Mouse (Mus musculus) limb, embryonic 14.5 days (tissue): ENCODE measurements around the gene Gm28434. TPM values are rescaled to one million over a fixed set of nuclear protein-coding genes. Genes with fewer than 3 reads are reported as not detected.

ENCODE experiments used
- ATAC-seq: fragments of 200-750 bp; cut with Nextera tagmentation; 2 replicates; pipeline ENCODE4 v1.8.0; 2017; ENCODE audit warnings: low read depth, moderate number of reproducible peaks, moderate TSS enrichment; ENCODE audit not compliant: low FRiP score
- DNase-seq: peaks from one replicate; pipeline ENCODE4 v3.0.0-alpha.2; 2015; ENCODE audit warnings: low spot score
- H3K27ac ChIP-seq: fragments of 300-500 bp; sonication (generic); replicated peaks from 2 replicates; pipeline ENCODE4 v1.5.1; 2014; ENCODE audit warnings: low read depth, mild to moderate bottlenecking, low read length, moderate library complexity, mixed read lengths
- H3K27me3 ChIP-seq: fragments of 300-500 bp; sonication (generic); 2 replicates; pipeline ENCODE4 v1.6.1; 2014; ENCODE audit warnings: low read length, mixed read lengths; ENCODE audit not compliant: control insufficient read depth, insufficient read depth
- H3K36me3 ChIP-seq: fragments of 300-500 bp; sonication (generic); 2 replicates; pipeline ENCODE4 v1.6.1; 2014; ENCODE audit warnings: mild to moderate bottlenecking, low read length, moderate library complexity, mixed read lengths; ENCODE audit not compliant: control insufficient read depth, insufficient read depth
- H3K4me1 ChIP-seq: fragments of 300-500 bp; sonication (generic); 2 replicates; pipeline ENCODE4 v1.6.1; 2014; ENCODE audit warnings: antibody characterized with exemption, low read length, mixed read lengths; ENCODE audit not compliant: control insufficient read depth, insufficient read depth
- H3K4me2 ChIP-seq: fragments of 300-500 bp; sonication (generic); replicated peaks from 2 replicates; pipeline ENCODE4 v1.6.1; 2014; ENCODE audit warnings: low read depth, mild to moderate bottlenecking, low read length, moderate library complexity; ENCODE audit not compliant: severe bottlenecking
- H3K4me3 ChIP-seq: fragments of 300-500 bp; sonication (generic); replicated peaks from 2 replicates; pipeline ENCODE4 v1.5.1; 2014; ENCODE audit warnings: low read length
- H3K9ac ChIP-seq: fragments of 300-500 bp; sonication (generic); 2 replicates; pipeline ENCODE4 v1.6.1; 2014; ENCODE audit warnings: mild to moderate bottlenecking, low read depth, low read length, moderate library complexity; ENCODE audit not compliant: severe bottlenecking
- H3K9me3 ChIP-seq: fragments of 300-500 bp; sonication (generic); 2 replicates; pipeline ENCODE4 v1.6.1; 2016; ENCODE audit warnings: low read length; ENCODE audit not compliant: control insufficient read depth
- POLR2A ChIP-seq: fragments of 200-500 bp; IDR thresholded peaks from 2 replicates; pipeline ENCODE4 v1.8.0; 2012; ENCODE audit warnings: inconsistent platforms, mild to moderate bottlenecking, moderate library complexity, borderline replicate concordance; ENCODE audit not compliant: insufficient read depth, insufficient read length; ENCODE audit errors: extremely low read depth
- WGBS: fragments of 180-500 bp; shearing (Covaris S2); extraction: QIAGEN DNeasy Blood & Tissue Kit; methylation state at CpG from one replicate; pipeline ENCODE4 v1.1.7; 2014; 5-methylcytosine and 5-hydroxymethylcytosine counted together
- polyA plus RNA-seq, 2 experiments: library from polyadenylated mRNA; depleted of rRNA in 1 of 2; stranded (reverse) in 1 of 2; unstranded in 1 of 2; fragments of >200 nt; fragmentation: Nextera tagmentation in 1 of 2; extraction: Ambion mirVana in 1 of 2; gene quantifications; 2 replicates each; pipeline versions ENCODE4 v1.2.1 to v1.2.3; 2012 to 2014

Gm28434 gene
- polyA plus RNA-seq, 2 experiments: not detected

DNA sequence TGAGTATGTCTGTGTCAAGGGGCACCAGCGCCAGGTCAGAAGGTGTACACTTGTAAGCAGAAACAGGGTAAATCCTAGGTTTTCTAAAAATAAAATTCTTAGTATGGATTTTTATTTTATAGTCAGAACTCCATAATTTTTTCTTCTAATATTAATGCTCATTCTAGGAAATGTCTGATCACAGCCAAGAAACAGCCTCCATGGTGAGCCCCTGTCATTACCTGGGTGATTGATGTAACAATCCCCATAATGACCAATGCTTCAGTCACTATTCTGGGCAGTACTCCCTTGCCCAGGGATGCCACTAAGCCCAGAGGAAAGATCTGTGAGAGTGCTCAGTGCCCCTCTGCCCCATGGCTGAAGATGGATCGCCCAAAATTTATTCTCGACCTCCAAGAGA lies 9.8 kb downstream of the Gm28434 start, which contains the start of gene Cabs1:
Cabs1 (plus strand) TSS at position 301 of the 400 bp plus-strand sequence.
- 77% methylated on average over 3 of the region's 3 CpGs for WGBS

DNA sequence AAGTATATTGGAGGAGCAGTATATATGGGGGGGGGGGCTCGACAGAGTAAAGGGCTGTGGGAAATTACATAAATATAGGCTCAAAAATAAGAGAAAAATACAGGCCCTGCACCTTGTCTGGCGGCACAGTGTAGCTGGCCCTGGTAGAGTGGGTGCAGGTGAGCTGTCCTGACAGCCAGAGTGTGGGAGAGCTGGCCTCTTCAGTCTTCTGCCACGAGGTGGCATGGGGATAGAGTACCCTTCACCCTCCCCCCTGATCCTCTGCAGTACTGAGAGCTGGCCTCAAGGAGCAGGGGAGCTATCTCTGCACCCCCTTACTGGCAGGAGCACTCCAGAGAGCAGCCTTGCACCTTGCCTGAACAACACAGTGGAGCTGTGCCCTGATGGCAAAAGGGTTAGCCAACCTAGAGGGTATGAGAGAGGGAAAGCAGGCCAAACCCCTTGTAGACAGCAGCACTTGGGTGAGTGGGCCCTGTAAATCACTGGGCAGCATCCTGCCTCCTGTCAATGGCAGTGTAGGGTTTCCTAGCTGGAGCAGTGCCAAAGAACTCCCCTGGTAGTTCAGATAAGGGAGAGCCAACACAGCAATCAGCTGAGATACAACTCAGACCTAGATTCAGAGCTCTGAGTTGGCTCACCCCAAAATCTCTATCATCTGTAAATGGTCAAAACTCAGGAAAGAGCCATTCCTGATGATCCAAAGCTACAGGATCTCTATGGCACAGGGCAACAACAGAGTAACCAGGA lies 13.3 kb downstream of the Gm28434 start:
- Histone ChIP-seq H3K4me2 (no peak overlapping the region), H3K4me1 (no peaks in the 10 kb centered on the region), H3K27me3 (no peaks in the 10 kb centered on the region), H3K9me3 (no peaks in the 10 kb centered on the region), H3K9ac (no peak overlapping the region), H3K27ac (no peak overlapping the region), H3K36me3 (no peaks in the 10 kb centered on the region), H3K4me3 (no peak overlapping the region)
- 53% methylated on average over 3 of the region's 3 CpGs for WGBS
- DNase-seq: no peak
- ATAC-seq: no peak
- TF ChIP-seq POLR2A: no peak

More for the DNA sequence above, 9.8 kb downstream of the Gm28434 start, which contains the start of gene Cabs1:
- ATAC-seq (no peak), DNase-seq (no peak)
- Histone ChIP-seq H3K27me3 (no peaks in the 10 kb centered on the region), H3K9me3 (no peaks in the 10 kb centered on the region), H3K36me3 (no peaks in the 10 kb centered on the region), H3K27ac (no peak within 1 kb of the TSS), H3K4me1 (no peaks in the 10 kb centered on the region), H3K4me2 (no peak within 1 kb of the TSS), H3K4me3 (no peak within 1 kb of the TSS), H3K9ac (no peak within 1 kb of the TSS)
- no peak for TF ChIP-seq POLR2A

DNA sequence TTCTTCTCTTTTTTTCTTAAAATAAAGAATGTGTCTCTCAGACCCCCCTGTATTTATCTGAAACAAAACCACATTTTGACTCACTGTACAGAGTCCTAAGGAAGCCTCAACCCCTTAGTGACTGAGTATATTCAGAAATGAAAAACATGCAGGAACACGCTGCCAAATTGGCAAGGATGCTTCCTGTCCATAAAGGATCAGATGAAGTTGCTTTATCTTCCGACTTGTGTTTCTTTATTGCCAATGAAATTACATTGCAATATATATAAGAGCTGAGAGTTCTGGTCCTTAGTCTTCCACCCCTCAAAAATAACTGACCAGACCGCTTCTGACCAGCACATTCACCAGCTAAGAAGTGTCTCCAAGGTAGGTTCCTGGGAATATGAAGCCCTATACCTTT lies 32.9 kb downstream of the Gm28434 start, which contains the start of gene Smr3a:
Smr3a (plus strand) TSS at position 301 of the 400 bp plus-strand sequence.
- DNase-seq: no peak
- no peak within 1 kb of the TSS for H3K4me2 ChIP-seq
- no peak within 1 kb of the TSS for H3K4me3 ChIP-seq
- H3K27me3 ChIP-seq: no peaks in the 10 kb centered on the region
- H3K9ac ChIP-seq: no peak within 1 kb of the TSS
- no peaks in the 10 kb centered on the region for H3K4me1 ChIP-seq
- no peaks in the 10 kb centered on the region for H3K36me3 ChIP-seq
- WGBS: 76% methylated on average over 3 of the region's 3 CpGs
- no peaks in the 10 kb centered on the region for H3K9me3 ChIP-seq
- no peak for ATAC-seq
- TF ChIP-seq POLR2A: no peak
- no peak within 1 kb of the TSS for H3K27ac ChIP-seq

DNA sequence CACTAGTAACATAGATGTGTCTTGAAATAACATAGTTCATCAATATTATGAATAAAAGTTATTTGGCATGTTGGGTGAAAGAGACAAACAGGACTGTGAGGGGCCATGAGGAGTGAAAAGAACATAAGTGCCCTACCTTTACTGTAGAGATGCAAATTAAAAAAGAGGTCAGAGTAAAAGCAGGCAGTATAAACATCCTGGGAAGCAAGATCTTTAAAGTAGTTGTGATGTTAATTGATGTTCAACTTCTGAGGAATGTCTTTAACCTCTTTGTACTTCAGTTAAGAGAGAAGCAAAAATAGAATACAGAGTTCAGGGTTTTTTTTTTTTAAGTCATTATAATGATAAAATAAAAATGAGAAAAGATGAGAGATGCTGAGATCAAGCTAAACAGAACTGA lies 35.9 kb downstream of the Gm28434 start:
- Histone ChIP-seq H3K36me3 (no peaks in the 10 kb centered on the region), H3K4me3 (no peak overlapping the region), H3K4me2 (no peak overlapping the region), H3K27ac (no peak overlapping the region), H3K4me1 (no peaks in the 10 kb centered on the region), H3K27me3 (no peaks in the 10 kb centered on the region), H3K9ac (no peak overlapping the region), H3K9me3 (no peaks in the 10 kb centered on the region)
- no peak for TF ChIP-seq POLR2A
- DNase-seq (no peak), ATAC-seq (no peak)

Other genes with a start within 250 kb of the Gm28434 start
- not detected in 2 replicates for gene Csn1s2a, start 194.9 kb upstream of the Gm28434 start, polyA plus RNA-seq (2012; rRNA removed)
- gene Csn1s2a, start 194.9 kb upstream of the Gm28434 start, polyA plus RNA-seq (2014; fragmentation: Nextera tagmentation; extraction: Ambion mirVana): not detected in 2 replicates
- gene Csn1s2b, start 161.4 kb upstream of the Gm28434 start, polyA plus RNA-seq (2012; rRNA removed): 0.10 and 0.18 TPM in 2 replicates
- gene Csn1s2b, start 161.4 kb upstream of the Gm28434 start, polyA plus RNA-seq (2014; fragmentation: Nextera tagmentation; extraction: Ambion mirVana): not detected in 2 replicates
- gene Prr27, start 143.8 kb upstream of the Gm28434 start, polyA plus RNA-seq (2012; rRNA removed): not detected in 2 replicates
- not detected in 2 replicates for gene Prr27, start 143.8 kb upstream of the Gm28434 start, polyA plus RNA-seq (2014; fragmentation: Nextera tagmentation; extraction: Ambion mirVana)
- gene Odam, start 84.5 kb upstream of the Gm28434 start, polyA plus RNA-seq (2012; rRNA removed): 0.22 TPM in 1 of 2 replicates, not detected in the other
- gene Odam, start 84.5 kb upstream of the Gm28434 start, polyA plus RNA-seq (2014; fragmentation: Nextera tagmentation; extraction: Ambion mirVana): not detected in 2 replicates
- 0.09 TPM in 1 of 2 replicates, not detected in the other for gene Csn3, start 43.9 kb upstream of the Gm28434 start, polyA plus RNA-seq (2012; rRNA removed)
- gene Csn3, start 43.9 kb upstream of the Gm28434 start, polyA plus RNA-seq (2014; fragmentation: Nextera tagmentation; extraction: Ambion mirVana): 0.35 TPM in 1 of 2 replicates, not detected in the other
- 0.04 TPM in 1 of 2 replicates, not detected in the other for gene 2310003L06Rik, start 58 bp upstream of the Gm28434 start, polyA plus RNA-seq (2012; rRNA removed)
- not detected in 2 replicates for gene 2310003L06Rik, start 58 bp upstream of the Gm28434 start, polyA plus RNA-seq (2014; fragmentation: Nextera tagmentation; extraction: Ambion mirVana)
- gene Cabs1, start 9.9 kb downstream of the Gm28434 start, polyA plus RNA-seq (2012; rRNA removed): not detected in 2 replicates
- not detected in 2 replicates for gene Cabs1, start 9.9 kb downstream of the Gm28434 start, polyA plus RNA-seq (2014; fragmentation: Nextera tagmentation; extraction: Ambion mirVana)
- not detected in 2 replicates for gene Smr3a, start 33.0 kb downstream of the Gm28434 start, polyA plus RNA-seq (2012; rRNA removed)
- gene Smr3a, start 33.0 kb downstream of the Gm28434 start, polyA plus RNA-seq (2014; fragmentation: Nextera tagmentation; extraction: Ambion mirVana): not detected in 2 replicates
- 0.10 TPM in 1 of 2 replicates, not detected in the other for gene Smr2, start 117.0 kb downstream of the Gm28434 start, polyA plus RNA-seq (2012; rRNA removed)
- gene Smr2, start 117.0 kb downstream of the Gm28434 start, polyA plus RNA-seq (2014; fragmentation: Nextera tagmentation; extraction: Ambion mirVana): not detected in 2 replicates
- gene Gm11116, start 142.0 kb downstream of the Gm28434 start, polyA plus RNA-seq (2012; rRNA removed): not detected in 2 replicates
- gene Gm11116, start 142.0 kb downstream of the Gm28434 start, polyA plus RNA-seq (2014; fragmentation: Nextera tagmentation; extraction: Ambion mirVana): not detected in 2 replicates
- not detected in 2 replicates for gene Gm11115, start 184.6 kb downstream of the Gm28434 start, polyA plus RNA-seq (2012; rRNA removed)
- not detected in 2 replicates for gene Gm11115, start 184.6 kb downstream of the Gm28434 start, polyA plus RNA-seq (2014; fragmentation: Nextera tagmentation; extraction: Ambion mirVana)